Mouse (Mus musculus) stomach, postnatal 0 days (tissue): Measurements from ENCODE around the gene Sphk1. TPM values are rescaled to one million over a fixed set of nuclear protein-coding genes. Genes with fewer than 3 reads are reported as not detected.

Experiments
- ATAC-seq: fragments of 200-750 bp; cut with Nextera tagmentation; 2 replicates; pipeline ENCODE4 v1.8.0; 2017; ENCODE audit not compliant: low FRiP score, low TSS enrichment
- DNase-seq: peaks from one replicate; pipeline ENCODE4 v3.0.0-alpha.2; 2016; ENCODE audit warnings: low spot score
- H3K27ac ChIP-seq: fragments of 300-500 bp; sonication (generic); replicated peaks from 2 replicates; pipeline ENCODE4 v1.5.1; 2014; ENCODE audit warnings: mild to moderate bottlenecking, control low read depth
- H3K27me3 ChIP-seq: fragments of 300-500 bp; sonication (generic); 2 replicates; pipeline ENCODE4 v1.6.1; 2014; ENCODE audit warnings: low read length; ENCODE audit not compliant: control insufficient read depth, insufficient read depth
- H3K36me3 ChIP-seq: fragments of 300-500 bp; sonication (generic); 2 replicates; pipeline ENCODE4 v1.6.1; 2014; ENCODE audit warnings: low read length, mixed read lengths; ENCODE audit not compliant: control insufficient read depth, insufficient read depth
- H3K4me1 ChIP-seq: fragments of 300-500 bp; sonication (generic); replicated peaks from 2 replicates; pipeline ENCODE4 v1.6.1; 2014; ENCODE audit warnings: antibody characterized with exemption; ENCODE audit not compliant: control insufficient read depth, insufficient read depth
- H3K4me2 ChIP-seq: fragments of 300-500 bp; sonication (generic); replicated peaks from 2 replicates; pipeline ENCODE4 v1.6.1; 2014; ENCODE audit warnings: low read depth, mild to moderate bottlenecking, control low read depth, moderate library complexity
- H3K4me3 ChIP-seq: fragments of 300-500 bp; sonication (generic); 2 replicates; pipeline ENCODE4 v1.5.1; 2014; ENCODE audit warnings: low read depth, low read length, control low read depth
- H3K9ac ChIP-seq: fragments of 300-500 bp; sonication (generic); 2 replicates; pipeline ENCODE4 v1.6.1; 2014; ENCODE audit warnings: mild to moderate bottlenecking, low read length, control low read depth, mixed read lengths
- H3K9me3 ChIP-seq: fragments of 300-500 bp; sonication (generic); 2 replicates; pipeline ENCODE4 v1.6.1; 2016; ENCODE audit warnings: low read length; ENCODE audit not compliant: control insufficient read depth
- CTCF ChIP-seq: IDR thresholded peaks from 2 replicates; pipeline ENCODE4 v1.5.1; 2016; ENCODE audit warnings: antibody characterized with exemption, low read depth, mild to moderate bottlenecking, moderate library complexity
- EP300 ChIP-seq: optimal IDR thresholded peaks from 2 replicates; pipeline ENCODE3; 2016; ENCODE audit warnings: antibody characterized with exemption
- WGBS: fragments of 180-500 bp; shearing (Covaris S2); extraction: QIAGEN DNeasy Blood & Tissue Kit; methylation state at CpG from one replicate; pipeline ENCODE4 v1.1.7; 2014; 5-methylcytosine and 5-hydroxymethylcytosine counted together
- polyA plus RNA-seq: library from polyadenylated mRNA; unstranded; fragments of >200 nt; fragmentation: Nextera tagmentation; extraction: Ambion mirVana; gene quantifications from 2 replicates; pipeline ENCODE4 v1.2.1, GENCODE M21; 2015

Gene Sphk1
- 7.9 and 10.0 TPM in 2 replicates for polyA plus RNA-seq

- no peak for TF ChIP-seq EP300
- TF ChIP-seq CTCF: no peak
- Histone ChIP-seq H3K27me3 (no peaks in the 10 kb centered on the region), H3K4me1 (0 out of 2 replicates have a peak, but pooled peaks cover 2% of the 10 kb centered on the region), H3K4me2 (peak within 1 kb of the TSS; percentile 90), H3K9ac (peak within 1 kb of the TSS; percentile 47), H3K9me3 (no peaks in the 10 kb centered on the region), H3K4me3 (peak within 1 kb of the TSS; percentile 55), H3K27ac (peak within 1 kb of the TSS; percentile 45; the same call in 1 of the 2 replicates), H3K36me3 (no peaks in the 10 kb centered on the region)
- 36% methylated on average over 11 of the region's 11 CpGs for WGBS
- DNase-seq (peak; percentile 83), ATAC-seq (no peak)
These were observed at the start of gene Sphk1 for GRCm38 (mm10) chr11:116530187-116531147. Gene Sphk1 (plus strand): TSS chr11:116530925.

GRCm38 (mm10) chr11:116480975-116481374 is 49.8 kb upstream of the Sphk1 start:
- 80% methylated on average over 8 of the region's 8 CpGs for WGBS
- Histone ChIP-seq H3K9me3 (no peaks in the 10 kb centered on the region), H3K4me2 (no peak overlapping the region), H3K27ac (no peak overlapping the region), H3K4me3 (no peak overlapping the region), H3K36me3 (peaks cover 49% of the 10 kb centered on the region), H3K4me1 (no peaks in the 10 kb centered on the region), H3K9ac (no peak overlapping the region), H3K27me3 (no peaks in the 10 kb centered on the region)
- DNase-seq (no peak), ATAC-seq (no peak)
- TF ChIP-seq EP300: no peak
- TF ChIP-seq CTCF: no peak

GRCm38 (mm10) chr11:116481776-116482175 is 48.9 kb upstream of the Sphk1 start:
- Histone ChIP-seq H3K4me2 (no peak overlapping the region), H3K9me3 (no peaks in the 10 kb centered on the region), H3K36me3 (peaks cover 43% of the 10 kb centered on the region), H3K9ac (no peak overlapping the region), H3K27me3 (no peaks in the 10 kb centered on the region), H3K27ac (no peak overlapping the region), H3K4me3 (no peak overlapping the region), H3K4me1 (no peaks in the 10 kb centered on the region)
- DNase-seq: no peak
- WGBS: 68% methylated on average over 7 of the region's 7 CpGs
- ATAC-seq: no peak
- no peak for TF ChIP-seq CTCF
- TF ChIP-seq EP300: no peak

GRCm38 (mm10) chr11:116484261-116484660 is 46.5 kb upstream of the Sphk1 start:
- no peak for DNase-seq
- Histone ChIP-seq H3K9ac (no peak overlapping the region), H3K27ac (no peak overlapping the region), H3K4me1 (peaks cover 3% of the 10 kb centered on the region; the same call in 1 of the 2 replicates), H3K4me3 (no peak overlapping the region), H3K9me3 (no peaks in the 10 kb centered on the region), H3K27me3 (no peaks in the 10 kb centered on the region), H3K4me2 (no peak overlapping the region), H3K36me3 (peaks cover 22% of the 10 kb centered on the region)
- no peak for ATAC-seq
- WGBS: 81% methylated on average over 8 of the region's 8 CpGs
- no peak for TF ChIP-seq EP300
- TF ChIP-seq CTCF: no peak

GRCm38 (mm10) chr11:116488207-116488606 is 42.5 kb upstream of the Sphk1 start:
- Histone ChIP-seq H3K27me3 (no peaks in the 10 kb centered on the region), H3K27ac (no peak overlapping the region), H3K4me2 (no peak overlapping the region), H3K9ac (no peak overlapping the region), H3K4me1 (peaks cover 3% of the 10 kb centered on the region; the same call in 1 of the 2 replicates), H3K9me3 (no peaks in the 10 kb centered on the region), H3K4me3 (no peak overlapping the region), H3K36me3 (peaks cover 12% of the 10 kb centered on the region)
- ATAC-seq (no peak), DNase-seq (no peak)
- TF ChIP-seq CTCF (no peak), EP300 (no peak)
